In the genomic region with DNA sequence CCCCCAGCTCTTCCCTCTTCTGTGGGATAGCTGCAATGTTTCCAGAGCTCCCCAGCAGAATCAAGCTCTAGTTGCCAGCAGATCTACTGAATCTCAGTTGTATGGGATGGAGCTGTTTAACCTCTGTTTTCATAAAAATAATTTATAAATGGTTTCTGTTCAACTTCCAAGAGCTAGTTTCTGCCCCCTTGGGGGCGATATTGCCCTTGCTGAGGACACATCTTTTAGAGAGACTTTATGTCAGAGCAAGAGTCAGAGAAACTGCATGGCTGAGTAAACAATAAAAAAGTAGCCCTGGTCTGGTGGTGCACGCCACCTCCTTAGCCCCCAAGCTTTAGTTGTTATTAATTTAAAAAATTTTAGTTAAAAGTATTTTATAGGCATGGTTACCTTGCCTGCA, we compare ENCODE assay signal across 11 mouse cellular contexts. TPM values are rescaled to one million over a fixed set of nuclear protein-coding genes. Genes with fewer than 3 reads are reported as not detected.
DNase-seq lines count a peak whose midpoint lies in the region; TF ChIP-seq lines count a peak whose summit lies in the region.
"Had no signal": no experiment of that assay in that cellular context is flagged by ENCODE, and none has a peak within 500 bp of the region (broad histone marks: within the 10 kb centered on the region; RNA-seq: fewer than 3 reads in every experiment).

No protein-coding gene starts in this region.

- 49% methylated on average over 2 of the region's 2 CpGs for WGBS in kidney, adult 2 months
- WGBS in thymus, adult 2 months, result 72% methylated on average over 2 of the region's 2 CpGs

- TF ChIP-seq CTCF in kidney, adult 2 months (conservative IDR thresholded peaks at IDR 0.05; ENCODE audit: insufficient read depth, insufficient read length, low read depth, low read length), result no peak; the same call in 1 of the 2 replicates
- no peak for TF ChIP-seq CTCF in thymus, adult 2 months (IDR thresholded peaks at IDR 0.05; ENCODE audit: borderline replicate concordance, control insufficient read depth, extremely low read depth, insufficient read depth, low read length, poor library complexity)

- peak; percentile 33 for DNase-seq in adrenal gland, postnatal 10 days
- DNase-seq in adrenal gland, postnatal 4 days (ENCODE audit: low spot score in 2 of 2), result no peak
- DNase-seq in kidney, adult 2 months, result peak; percentile 19
- no peak for DNase-seq in kidney, adult 18-20 months
- DNase-seq in thymus, adult 2 months, result peak; percentile 8
- DNase-seq in thymus, postnatal 0 days (ENCODE audit: low spot score), result no peak
- DNase-seq in lung, postnatal 36 days, result peak; percentile 50
- DNase-seq in adrenal gland, adult 2 months, result no peak

- no peak for TF ChIP-seq POLR2A in kidney, adult 2 months (IDR thresholded peaks at IDR 0.05; ENCODE audit: low read depth, low read length)
- no peak for TF ChIP-seq POLR2A in thymus, adult 2 months (IDR thresholded peaks at IDR 0.05; ENCODE audit: control insufficient read depth, extremely low read depth, insufficient read depth, low read length, poor library complexity)

- H3K27me3 ChIP-seq in kidney, adult 2 months (replicated peaks; ENCODE audit: control insufficient read depth, insufficient read depth, low read length), result no peaks in the 10 kb centered on the region
- no peaks in the 10 kb centered on the region for H3K27me3 ChIP-seq in thymus, adult 2 months (ENCODE audit: control insufficient read depth, insufficient read depth, low read length)

- H3K4me1 ChIP-seq in kidney, adult 2 months (ENCODE audit: control insufficient read depth, insufficient read depth, low read length), result no peaks in the 10 kb centered on the region
- H3K4me1 ChIP-seq in thymus, adult 2 months (replicated peaks; ENCODE audit: control insufficient read depth, insufficient read depth, low read length), result no peaks in the 10 kb centered on the region

- H3K36me3 ChIP-seq in kidney, adult 2 months (ENCODE audit: control insufficient read depth, insufficient read depth, low read length), result no peaks in the 10 kb centered on the region
- H3K36me3 ChIP-seq in thymus, adult 2 months (ENCODE audit: control insufficient read depth, insufficient read depth, low read length), result no peaks in the 10 kb centered on the region

- H3K27ac ChIP-seq in kidney, adult 2 months (ENCODE audit: insufficient read depth, low read depth, low read length), result no peak overlapping the region
- H3K27ac ChIP-seq in thymus, adult 2 months (ENCODE audit: control insufficient read depth, insufficient read depth, low read length), result no peak overlapping the region
- H3K27ac ChIP-seq: liver, embryonic 14.5 days had no signal

- no peak overlapping the region for H3K4me3 ChIP-seq in kidney, adult 2 months (ENCODE audit: insufficient read depth, low read depth, low read length)
- no peak overlapping the region for H3K4me3 ChIP-seq in thymus, adult 2 months (ENCODE audit: control insufficient read depth, insufficient read depth, low read length)
- H3K4me3 ChIP-seq: erythroblast, embryonic 14.5 days; myocyte had no signal

RNA-seq across cellular contexts. Expression of a gene that starts 34.1 kb away (rescaled TPM):
- total RNA-seq in adrenal gland, postnatal 10 days (2021), result 10 to 100 TPM; 10.2 to 26.9 TPM
- total RNA-seq in adrenal gland, postnatal 4 days (2021), result 10 to 100 TPM in 1 of 2 experiments, 1 to 10 TPM in 1; 7.1 to 12.2 TPM
- 135 and 164 TPM in 2 replicates for polyA plus RNA-seq in kidney, adult 2 months (2012; rRNA removed)
- 0.71 and 1.5 TPM in 2 replicates for polyA plus RNA-seq in thymus, adult 2 months (2012; rRNA removed)
- polyA plus RNA-seq in thymus, postnatal 0 days (2015; fragmentation: Nextera tagmentation; extraction: Ambion mirVana), result 0.68 and 1.3 TPM in 2 replicates
- 1 to 10 TPM; 5.0 to 5.9 TPM for total RNA-seq in adrenal gland, adult 2 months (2021)
- polyA plus RNA-seq in adrenal gland, adult 2 months (2012; rRNA removed), result 3.9 and 6.2 TPM in 2 replicates

Comparison
In these comparisons a context has a peak if more than half of its experiments do, and no peak if none do; other contexts are left out.
1. DNase-seq: peak in adrenal gland, postnatal 10 days (single experiment), kidney, adult 2 months (single experiment), thymus, adult 2 months (single experiment) and lung, postnatal 36 days (single experiment); none in adrenal gland, postnatal 4 days (0 of 2), kidney, adult 18-20 months (single experiment), thymus, postnatal 0 days (single experiment) and adrenal gland, adult 2 months (single experiment).
2. RNA of a gene that starts 34.1 kb away (polyA plus RNA-seq): 135 to 164 TPM in kidney, adult 2 months; 3.9 to 6.2 TPM in adrenal gland, adult 2 months, 0.71 to 1.5 TPM in thymus, adult 2 months and 0.68 to 1.3 TPM in thymus, postnatal 0 days; every median in the first group is over 10 times any median in the second.